Mouse (Mus musculus) heart, adult 2 months (tissue): ENCODE results near the gene Akap6.

Source experiments
- CTCF ChIP-seq: fragments of 200-600 bp; IDR thresholded peaks from 2 replicates; pipeline ENCODE4 v1.8.1; 2022; ENCODE audit warnings: antibody characterized with exemption, mild to moderate bottlenecking, moderate library complexity
- EP300 ChIP-seq: fragments of 200-500 bp; IDR thresholded peaks from 2 replicates; pipeline ENCODE4 v1.6.1; 2011; ENCODE audit warnings: low read depth, low read length, control low read depth; ENCODE audit not compliant: insufficient read depth
- POLR2A ChIP-seq: fragments of 200-500 bp; IDR thresholded peaks from 2 replicates; pipeline ENCODE4 v1.6.1; 2011; ENCODE audit warnings: mild to moderate bottlenecking, low read depth, low read length, control low read depth; ENCODE audit not compliant: insufficient read depth

DNA sequence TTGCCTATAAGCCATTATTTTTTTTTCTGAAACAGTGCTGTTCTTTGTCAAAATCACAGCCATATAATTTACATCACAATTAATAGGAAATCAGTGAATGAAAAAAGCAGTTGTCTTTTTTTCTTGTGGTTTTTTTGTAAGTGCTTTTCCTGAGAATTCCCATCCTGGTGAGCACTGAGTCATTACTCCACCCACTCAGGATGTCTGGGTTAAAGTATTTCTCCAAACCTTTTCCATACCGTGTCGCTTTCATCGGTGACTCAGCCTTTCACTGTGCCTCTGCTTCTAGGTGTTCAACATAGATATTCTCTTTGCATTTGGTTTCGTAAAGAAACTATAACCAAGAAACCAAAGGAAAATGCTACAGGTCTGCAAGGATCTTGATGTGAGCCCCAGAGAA is 328.1 kb downstream of the Akap6 start:
- TF ChIP-seq CTCF (no peak), POLR2A (no peak), EP300 (no peak)
